Mouse (Mus musculus) embryonic facial prominence, embryonic 15.5 days (tissue): ENCODE data around the gene Pitpnc1. TPM values are rescaled to one million over a fixed set of nuclear protein-coding genes. Genes with fewer than 3 reads are reported as not detected.
A peak's percentile ranks its signal among the peaks of the same experiment; 100 is the strongest.

ENCODE experiments used
- ATAC-seq: fragments of 200-750 bp; cut with Nextera tagmentation; 2 replicates; pipeline ENCODE4 v1.8.0; 2017; ENCODE audit warnings: low read depth, moderate TSS enrichment; ENCODE audit not compliant: insufficient number of reproducible peaks, low FRiP score, low TSS enrichment
- H3K27ac ChIP-seq: fragments of 300-500 bp; sonication (generic); replicated peaks from 2 replicates; pipeline ENCODE4 v1.5.1; 2015; ENCODE audit warnings: mild to moderate bottlenecking, inconsistent platforms
- H3K27me3 ChIP-seq: fragments of 300-500 bp; sonication (generic); 2 replicates; pipeline ENCODE4 v1.6.1; 2015; ENCODE audit warnings: inconsistent platforms
- H3K36me3 ChIP-seq: fragments of 300-500 bp; sonication (generic); 2 replicates; pipeline ENCODE4 v1.6.1; 2015; ENCODE audit warnings: mild to moderate bottlenecking, inconsistent platforms
- H3K4me1 ChIP-seq: fragments of 300-500 bp; sonication (generic); 2 replicates; pipeline ENCODE4 v1.6.1; 2015; ENCODE audit warnings: inconsistent platforms
- H3K4me2 ChIP-seq: fragments of 300-500 bp; sonication (generic); replicated peaks from 2 replicates; pipeline ENCODE4 v1.6.1; 2015; ENCODE audit warnings: mild to moderate bottlenecking, inconsistent platforms
- H3K4me3 ChIP-seq: fragments of 300-500 bp; sonication (generic); replicated peaks from 2 replicates; pipeline ENCODE4 v1.5.1; 2015; ENCODE audit warnings: mild to moderate bottlenecking, inconsistent platforms
- H3K9ac ChIP-seq: fragments of 300-500 bp; sonication (generic); 2 replicates; pipeline ENCODE4 v1.6.1; 2015; ENCODE audit warnings: inconsistent platforms
- H3K9me3 ChIP-seq: fragments of 300-500 bp; sonication (generic); replicated peaks from 2 replicates; pipeline ENCODE4 v1.6.1; 2016; ENCODE audit warnings: inconsistent platforms
- WGBS: fragments of 180-500 bp; shearing (Covaris S2); methylation state at CpG from one replicate; pipeline ENCODE4 v1.1.7; 2015; 5-methylcytosine and 5-hydroxymethylcytosine counted together
- polyA plus RNA-seq: library from polyadenylated mRNA; unstranded; fragments of >200 nt; fragmentation: Nextera tagmentation; extraction: Ambion mirVana; gene quantifications from 2 replicates; pipeline ENCODE4 v1.2.1, GENCODE M21; 2015

The Pitpnc1 gene
- polyA plus RNA-seq, 1 experiment from 2014 or later = 22.0 TPM

GRCm38 (mm10) chr11:107356224-107356623 is 114.3 kb downstream of the Pitpnc1 start:
- no peak overlapping the region for H3K9ac ChIP-seq
- 0 out of 2 replicates have a peak, but pooled peaks cover 7% of the 10 kb centered on the region for H3K4me1 ChIP-seq
- H3K4me3 ChIP-seq = no peak overlapping the region
- WGBS = 83% methylated on average over 7 of the region's 7 CpGs
- no peaks in the 10 kb centered on the region for H3K36me3 ChIP-seq
- H3K4me2 ChIP-seq = no peak overlapping the region
- H3K9me3 ChIP-seq = no peaks in the 10 kb centered on the region
- ATAC-seq = no peak
- H3K27ac ChIP-seq = no peak overlapping the region
- H3K27me3 ChIP-seq = no peaks in the 10 kb centered on the region

- Histone ChIP-seq H3K9me3 (no peaks in the 10 kb centered on the region), H3K27ac (no peak overlapping the region), H3K4me1 (0 out of 2 replicates have a peak, but pooled peaks cover 7% of the 10 kb centered on the region), H3K9ac (no peak overlapping the region), H3K27me3 (no peaks in the 10 kb centered on the region), H3K4me2 (no peak overlapping the region), H3K4me3 (no peak overlapping the region), H3K36me3 (no peaks in the 10 kb centered on the region)
- no peak for ATAC-seq
- WGBS = 52% methylated on average over 3 of the region's 3 CpGs
Observed at GRCm38 (mm10) chr11:107355526-107355925, 115.0 kb downstream of the Pitpnc1 start.

GRCm38 (mm10) chr11:107354499-107355143 is 115.9 kb downstream of the Pitpnc1 start:
- Histone ChIP-seq H3K4me1 (0 out of 2 replicates have a peak, but pooled peaks cover 7% of the 10 kb centered on the region), H3K4me3 (no peak overlapping the region), H3K9me3 (no peaks in the 10 kb centered on the region), H3K36me3 (no peaks in the 10 kb centered on the region), H3K27ac (0 out of 2 replicates have a peak overlapping the region, but pooled peaks have one; percentile 4), H3K4me2 (no peak overlapping the region), H3K27me3 (no peaks in the 10 kb centered on the region), H3K9ac (no peak overlapping the region)
- ATAC-seq = no peak
- WGBS = 78% methylated on average over 8 of the region's 8 CpGs

- Histone ChIP-seq H3K27me3 (no peaks in the 10 kb centered on the region), H3K9ac (no peak overlapping the region), H3K4me3 (no peak overlapping the region), H3K4me2 (no peak overlapping the region), H3K27ac (no peak overlapping the region), H3K4me1 (0 out of 2 replicates have a peak, but pooled peaks cover 7% of the 10 kb centered on the region), H3K9me3 (no peaks in the 10 kb centered on the region), H3K36me3 (no peaks in the 10 kb centered on the region)
- 33% methylated on average over 7 of the region's 7 CpGs for WGBS
- ATAC-seq = no peak
Observed at GRCm38 (mm10) chr11:107352596-107352995, 117.9 kb downstream of the Pitpnc1 start.

- no peaks in the 10 kb centered on the region for H3K36me3 ChIP-seq
- 0 out of 2 replicates have a peak, but pooled peaks cover 3% of the 10 kb centered on the region for H3K4me1 ChIP-seq
- no peaks in the 10 kb centered on the region for H3K9me3 ChIP-seq
- no peak overlapping the region for H3K4me2 ChIP-seq
- no peak overlapping the region for H3K9ac ChIP-seq
- H3K27me3 ChIP-seq = no peaks in the 10 kb centered on the region
- no peak overlapping the region for H3K4me3 ChIP-seq
- no peak overlapping the region for H3K27ac ChIP-seq
- 87% methylated on average over 7 of the region's 7 CpGs for WGBS
- no peak for ATAC-seq
Observed at GRCm38 (mm10) chr11:107349756-107350155, 120.7 kb downstream of the Pitpnc1 start.

GRCm38 (mm10) chr11:107343031-107343430 is 127.5 kb downstream of the Pitpnc1 start:
- no peak overlapping the region for H3K4me2 ChIP-seq
- H3K9ac ChIP-seq = no peak overlapping the region
- H3K4me1 ChIP-seq = peaks cover 4% of the 10 kb centered on the region; the same call in 1 of the 2 replicates
- H3K4me3 ChIP-seq = no peak overlapping the region
- H3K36me3 ChIP-seq = no peaks in the 10 kb centered on the region
- ATAC-seq = no peak
- H3K27ac ChIP-seq = no peak overlapping the region
- 76% methylated on average over 4 of the region's 4 CpGs for WGBS
- no peaks in the 10 kb centered on the region for H3K9me3 ChIP-seq
- H3K27me3 ChIP-seq = no peaks in the 10 kb centered on the region

- WGBS = 40% methylated on average over 1 of the region's 1 CpGs
- no peak overlapping the region for H3K27ac ChIP-seq
Observed at GRCm38 (mm10) chr11:107342432-107342831, 128.1 kb downstream of the Pitpnc1 start.

GRCm38 (mm10) chr11:107341293-107341692 is 129.2 kb downstream of the Pitpnc1 start:
- Histone ChIP-seq H3K9me3 (no peaks in the 10 kb centered on the region), H3K27me3 (no peaks in the 10 kb centered on the region), H3K4me2 (no peak overlapping the region), H3K27ac (no peak overlapping the region), H3K9ac (no peak overlapping the region), H3K4me3 (no peak overlapping the region), H3K4me1 (peaks cover 4% of the 10 kb centered on the region; the same call in 1 of the 2 replicates), H3K36me3 (no peaks in the 10 kb centered on the region)
- 37% methylated on average over 15 of the region's 15 CpGs for WGBS
- no peak for ATAC-seq

More at GRCm38 (mm10) chr11:107342432-107342831, 128.1 kb downstream of the Pitpnc1 start:
- Histone ChIP-seq H3K36me3 (no peaks in the 10 kb centered on the region), H3K27me3 (no peaks in the 10 kb centered on the region), H3K4me1 (peaks cover 4% of the 10 kb centered on the region; the same call in 1 of the 2 replicates), H3K9ac (no peak overlapping the region), H3K9me3 (no peaks in the 10 kb centered on the region), H3K4me2 (no peak overlapping the region), H3K4me3 (no peak overlapping the region)
- peak; percentile 48; the same call in 1 of the 2 replicates for ATAC-seq

GRCm38 (mm10) chr11:107340793-107341192 is 129.7 kb downstream of the Pitpnc1 start:
- Histone ChIP-seq H3K4me1 (peaks cover 4% of the 10 kb centered on the region; the same call in 1 of the 2 replicates), H3K4me2 (no peak overlapping the region), H3K9ac (no peak overlapping the region), H3K27me3 (no peaks in the 10 kb centered on the region), H3K4me3 (no peak overlapping the region), H3K27ac (no peak overlapping the region), H3K36me3 (no peaks in the 10 kb centered on the region), H3K9me3 (no peaks in the 10 kb centered on the region)
- WGBS = 15% methylated on average over 2 of the region's 2 CpGs
- ATAC-seq = no peak

GRCm38 (mm10) chr11:107339224-107339805 is 131.2 kb downstream of the Pitpnc1 start:
- Histone ChIP-seq H3K27me3 (no peaks in the 10 kb centered on the region), H3K4me2 (no peak overlapping the region), H3K36me3 (peaks cover 4% of the 10 kb centered on the region; the same call in 1 of the 2 replicates), H3K9ac (no peak overlapping the region), H3K9me3 (no peaks in the 10 kb centered on the region), H3K27ac (no peak overlapping the region), H3K4me3 (no peak overlapping the region), H3K4me1 (peaks cover 4% of the 10 kb centered on the region; the same call in 1 of the 2 replicates)
- WGBS = 80% methylated on average over 7 of the region's 7 CpGs
- no peak for ATAC-seq

GRCm38 (mm10) chr11:107337391-107338148 is 132.9 kb downstream of the Pitpnc1 start:
- 39% methylated on average over 18 of the region's 18 CpGs for WGBS
- Histone ChIP-seq H3K9me3 (no peaks in the 10 kb centered on the region), H3K27me3 (no peaks in the 10 kb centered on the region), H3K9ac (no peak overlapping the region), H3K4me3 (no peak overlapping the region), H3K4me1 (peaks cover 4% of the 10 kb centered on the region; the same call in 1 of the 2 replicates), H3K4me2 (no peak overlapping the region), H3K36me3 (peaks cover 4% of the 10 kb centered on the region; the same call in 1 of the 2 replicates), H3K27ac (no peak overlapping the region)
- ATAC-seq = no peak
